Mouse (Mus musculus) small intestine, adult 2 months (tissue): ENCODE measurements around the gene H2-M5.

ENCODE experiments used
- CTCF ChIP-seq: fragments of 200-500 bp; IDR thresholded peaks from 2 replicates; pipeline ENCODE4 v1.5.1; 2012; ENCODE audit warnings: low read depth, mild to moderate bottlenecking, control low read depth, inconsistent platforms, low read length, moderate library complexity, mixed read lengths; ENCODE audit not compliant: insufficient replicate concordance, insufficient read length; ENCODE audit errors: extremely low read depth
- POLR2A ChIP-seq: fragments of 200-500 bp; IDR thresholded peaks from 2 replicates; pipeline ENCODE4 v1.6.1; 2012; ENCODE audit warnings: low read depth, mild to moderate bottlenecking, control low read depth, inconsistent platforms, low read length, moderate library complexity

- no peak for TF ChIP-seq POLR2A
- no peak for TF ChIP-seq CTCF
Observed at GRCm38 (mm10) chr17:36961125-36961524, 28.2 kb downstream of the H2-M5 start.
